Mouse (Mus musculus) cortical plate, adult 2 months (tissue): ENCODE measurements around the gene Zc3hc1.

ENCODE experiments used
- CTCF ChIP-seq: fragments of 200-500 bp; IDR thresholded peaks from 2 replicates; pipeline ENCODE4 v1.5.1; 2011; ENCODE audit warnings: mild to moderate bottlenecking, control low read depth, low read length; ENCODE audit not compliant: insufficient read depth; ENCODE audit errors: extremely low read depth
- POLR2A ChIP-seq: fragments of 200-500 bp; IDR thresholded peaks from 2 replicates; pipeline ENCODE4 v1.6.1; 2011; ENCODE audit warnings: mild to moderate bottlenecking, low read length, control low read depth; ENCODE audit not compliant: insufficient read depth; ENCODE audit errors: extremely low read depth

DNA sequence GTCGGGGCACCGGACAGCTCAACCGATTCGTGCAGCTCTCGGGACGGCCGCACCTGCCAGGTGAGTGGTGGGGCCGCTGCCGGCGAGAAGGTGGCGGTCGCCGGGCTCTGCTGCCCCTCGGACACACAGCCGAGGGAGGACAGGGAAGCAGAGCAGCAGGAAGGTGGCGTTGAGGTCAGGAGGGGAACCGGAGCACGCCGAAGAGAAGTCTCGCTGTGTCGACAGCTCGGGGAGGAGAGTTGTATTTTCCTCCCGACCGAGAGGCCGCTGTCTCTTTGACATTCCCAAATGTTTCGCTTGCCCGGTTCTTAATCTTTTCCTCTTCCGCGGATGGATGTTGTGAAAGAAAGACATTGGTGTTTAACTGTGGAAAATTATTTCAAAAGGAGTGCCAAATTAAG is 11.3 kb upstream of the Zc3hc1 start:
- TF ChIP-seq CTCF (no peak), POLR2A (no peak)
